Mouse (Mus musculus) spleen, adult 2 months (tissue): ENCODE data around the gene Armc8.

ENCODE experiments used
- CTCF ChIP-seq: fragments of 200-500 bp; IDR thresholded peaks from 2 replicates; pipeline ENCODE4 v1.5.1; 2011; ENCODE audit warnings: mild to moderate bottlenecking, inconsistent platforms; ENCODE audit not compliant: insufficient read depth, insufficient read length, insufficient replicate concordance; ENCODE audit errors: extremely low read depth
- POLR2A ChIP-seq: fragments of 200-500 bp; IDR thresholded peaks from 2 replicates; pipeline ENCODE4 v1.6.1; 2011; ENCODE audit warnings: low read depth, low read length, inconsistent platforms

DNA sequence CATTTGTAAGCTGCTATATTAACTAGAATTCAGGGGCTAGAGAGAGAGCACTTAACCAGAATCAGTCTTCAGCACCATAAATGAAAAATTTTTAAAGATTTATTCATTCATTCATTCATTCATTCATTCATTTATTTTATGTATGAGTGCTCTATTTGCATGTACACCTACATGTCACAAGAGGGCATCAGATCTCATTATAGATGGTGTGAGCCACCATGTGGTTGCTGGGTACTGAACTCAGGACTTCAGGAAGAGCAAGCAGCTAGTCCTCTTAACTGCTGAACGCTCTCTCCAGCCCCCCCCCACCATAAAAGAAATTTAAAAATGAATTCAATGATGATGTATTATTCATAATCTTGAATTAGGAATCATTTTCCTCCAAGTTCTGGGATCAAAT lies 22.4 kb downstream of the Armc8 start:
- TF ChIP-seq CTCF (no peak), POLR2A (no peak)
